Comparison of ENCODE assay signal across 20 mouse cellular contexts in genomic region chr10:83629878-83630277, GRCm38 (mm10).
"Had no signal": no experiment of that assay in that cellular context is flagged by ENCODE, and none has a peak within 500 bp of the region (broad histone marks: within the 10 kb centered on the region; RNA-seq: fewer than 3 reads in every experiment).

No protein-coding gene starts in this region.

- H3K9me3 ChIP-seq: heart, embryonic 13.5 days; heart, embryonic 15.5 days; hindbrain, embryonic 13.5 days; hindbrain, embryonic 15.5 days; limb, embryonic 13.5 days; limb, embryonic 15.5 days; liver, embryonic 12.5 days had no signal

- H3K27ac ChIP-seq: heart, adult 2 months; heart, embryonic 13.5 days; heart, embryonic 15.5 days; kidney, postnatal 0 days; limb, embryonic 13.5 days; limb, embryonic 15.5 days; liver, embryonic 12.5 days had no signal

- H3K27me3 ChIP-seq: heart, embryonic 13.5 days; heart, embryonic 15.5 days; hindbrain, embryonic 13.5 days; hindbrain, embryonic 15.5 days; limb, embryonic 13.5 days; limb, embryonic 15.5 days; liver, embryonic 12.5 days had no signal

- H3K4me2 ChIP-seq: heart, embryonic 11.5 days; heart, embryonic 13.5 days; heart, embryonic 15.5 days; hindbrain, embryonic 13.5 days; hindbrain, embryonic 15.5 days; limb, embryonic 13.5 days; limb, embryonic 15.5 days; liver, embryonic 12.5 days had no signal

- ATAC-seq: intestine, embryonic 16.5 days; liver, embryonic 12.5 days had no signal

- H3K9ac ChIP-seq: heart, embryonic 13.5 days; heart, embryonic 15.5 days; hindbrain, embryonic 13.5 days; hindbrain, embryonic 15.5 days; limb, embryonic 13.5 days; limb, embryonic 15.5 days; liver, embryonic 12.5 days had no signal

- H3K4me3 ChIP-seq: gastrocnemius, adult 2 months; heart, adult 2 months; heart, embryonic 13.5 days; heart, embryonic 15.5 days; hindbrain, embryonic 13.5 days; hindbrain, embryonic 15.5 days; limb, embryonic 13.5 days; limb, embryonic 15.5 days; liver, embryonic 12.5 days had no signal

- DNase-seq: gastrocnemius, postnatal 10 days; heart, postnatal 14 days; heart, postnatal 36 days; kidney, adult 18-20 months; kidney, adult 8-10 months; kidney, postnatal 14 days; kidney, postnatal 36 days; layer of hippocampus, postnatal 36 days had no signal
